Mouse (Mus musculus) heart, embryonic 15.5 days (tissue): ENCODE data around the gene Gm21964. TPM values are rescaled to one million over a fixed set of nuclear protein-coding genes. Genes with fewer than 3 reads are reported as not detected.

Experiments
- ATAC-seq: fragments of 200-750 bp; cut with Nextera tagmentation; replicated peaks from 2 replicates; pipeline ENCODE4 v1.8.0; 2017; ENCODE audit warnings: low read depth, moderate TSS enrichment; ENCODE audit not compliant: insufficient number of reproducible peaks, insufficient read depth, low FRiP score
- H3K27ac ChIP-seq: fragments of 300-500 bp; sonication (generic); 2 replicates; pipeline ENCODE4 v1.5.1; 2015; ENCODE audit warnings: mild to moderate bottlenecking, inconsistent platforms
- H3K27me3 ChIP-seq: fragments of 300-500 bp; sonication (generic); 2 replicates; pipeline ENCODE4 v1.6.1; 2015; ENCODE audit warnings: inconsistent platforms
- H3K36me3 ChIP-seq: fragments of 300-500 bp; sonication (generic); 2 replicates; pipeline ENCODE4 v1.6.1; 2015; ENCODE audit warnings: mild to moderate bottlenecking, inconsistent platforms
- H3K4me1 ChIP-seq: fragments of 300-500 bp; sonication (generic); replicated peaks from 2 replicates; pipeline ENCODE4 v1.6.1; 2015; ENCODE audit warnings: inconsistent platforms
- H3K4me2 ChIP-seq: fragments of 300-500 bp; sonication (generic); 2 replicates; pipeline ENCODE4 v1.6.1; 2015; ENCODE audit warnings: inconsistent platforms, mild to moderate bottlenecking, moderate library complexity
- H3K4me3 ChIP-seq: fragments of 300-500 bp; sonication (generic); 2 replicates; pipeline ENCODE4 v1.5.1; 2015; ENCODE audit warnings: mild to moderate bottlenecking, inconsistent platforms
- H3K9ac ChIP-seq: fragments of 300-500 bp; sonication (generic); 2 replicates; pipeline ENCODE4 v1.6.1; 2015; ENCODE audit warnings: mild to moderate bottlenecking, inconsistent platforms
- H3K9me3 ChIP-seq: fragments of 300-500 bp; sonication (generic); replicated peaks from 2 replicates; pipeline ENCODE4 v1.6.1; 2016; ENCODE audit warnings: inconsistent platforms
- WGBS: fragments of 180-500 bp; shearing (Covaris S2); methylation state at CpG from one replicate; pipeline ENCODE4 v1.1.7; 2015; ENCODE audit warnings: mixed read lengths; 5-methylcytosine and 5-hydroxymethylcytosine counted together
- polyA plus RNA-seq: library from polyadenylated mRNA; unstranded; fragments of >200 nt; fragmentation: Nextera tagmentation; extraction: Ambion mirVana; gene quantifications from 2 replicates; pipeline ENCODE4 v1.2.1, GENCODE M21; 2015

The Gm21964 gene
- polyA plus RNA-seq, 1 experiment from 2014 or later = not detected

- Histone ChIP-seq H3K4me3 (no peak overlapping the region), H3K4me1 (no peaks in the 10 kb centered on the region), H3K27me3 (no peaks in the 10 kb centered on the region), H3K4me2 (no peak overlapping the region), H3K36me3 (peaks cover 31% of the 10 kb centered on the region), H3K9me3 (peaks cover 10% of the 10 kb centered on the region; the same call in 1 of the 2 replicates), H3K27ac (no peak overlapping the region), H3K9ac (no peak overlapping the region)
- no peak for ATAC-seq
- WGBS = 42% methylated on average over 1 of the region's 1 CpGs
Measured at GRCm38 (mm10) chr8:110091869-110092268, 9.1 kb upstream of the Gm21964 start.

DNA sequence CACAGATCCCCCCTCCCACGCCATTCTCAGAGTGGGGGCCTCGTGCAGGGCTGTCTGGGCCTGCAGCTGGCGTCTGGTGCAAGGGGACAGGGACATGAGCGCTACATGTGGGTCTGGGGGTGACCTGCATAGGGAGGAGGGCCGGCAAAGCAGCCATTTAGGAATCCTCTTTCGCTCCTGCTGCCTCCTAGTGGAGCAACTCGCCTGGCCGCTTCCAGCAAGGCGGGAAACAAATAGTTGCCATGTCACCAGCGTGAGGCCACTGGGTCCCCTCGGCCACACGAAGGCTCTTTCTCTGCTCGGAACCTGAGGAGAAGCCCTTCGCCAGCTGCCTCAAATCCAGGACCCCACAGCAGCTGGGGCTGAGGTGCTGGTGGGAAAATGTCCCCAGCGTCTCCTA, 669 bp downstream of the Gm21964 start:
- ATAC-seq = no peak
- Histone ChIP-seq H3K9me3 (no peaks in the 10 kb centered on the region), H3K4me3 (no peak overlapping the region), H3K36me3 (no peaks in the 10 kb centered on the region), H3K4me2 (no peak overlapping the region), H3K9ac (no peak overlapping the region), H3K27ac (no peak overlapping the region), H3K27me3 (no peaks in the 10 kb centered on the region), H3K4me1 (no peaks in the 10 kb centered on the region)
- WGBS = 84% methylated on average over 15 of the region's 15 CpGs

GRCm38 (mm10) chr8:110102653-110103052, 1.6 kb downstream of the Gm21964 start, which contains the start of gene Gm17720:
Gene Gm17720 (minus strand): TSS chr8:110102753.
- Histone ChIP-seq H3K4me3 (no peak within 1 kb of the TSS), H3K9ac (no peak within 1 kb of the TSS), H3K27ac (no peak within 1 kb of the TSS), H3K4me2 (no peak within 1 kb of the TSS), H3K36me3 (no peaks in the 10 kb centered on the region), H3K9me3 (no peaks in the 10 kb centered on the region), H3K4me1 (no peaks in the 10 kb centered on the region), H3K27me3 (no peaks in the 10 kb centered on the region)
- no peak for ATAC-seq
- WGBS = 81% methylated on average over 3 of the region's 3 CpGs

DNA sequence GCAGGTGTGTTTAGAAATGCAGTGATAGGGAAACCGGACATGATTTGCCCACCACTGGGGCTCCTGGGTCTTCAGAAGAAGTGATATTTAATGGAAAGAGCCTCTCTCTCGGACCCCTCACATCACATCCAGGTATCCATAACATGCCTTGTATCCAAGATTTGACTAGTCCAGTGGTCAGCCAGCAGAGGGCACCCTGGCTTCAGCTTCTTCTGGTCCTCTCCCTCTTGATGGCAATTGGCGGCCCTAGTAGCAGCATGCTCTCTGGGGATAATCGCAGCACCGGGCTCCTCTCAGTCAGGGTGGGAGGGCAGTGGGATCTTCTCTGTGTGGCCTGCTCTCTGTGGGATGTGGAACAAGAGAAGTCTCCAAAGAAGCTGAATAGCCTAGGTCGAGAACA, 18.7 kb downstream of the Gm21964 start:
- H3K9me3 ChIP-seq = no peaks in the 10 kb centered on the region
- 41% methylated on average over 6 of the region's 6 CpGs for WGBS
- 0 out of 2 replicates have a peak, but pooled peaks cover 6% of the 10 kb centered on the region for H3K27me3 ChIP-seq
- no peak for ATAC-seq
- H3K27ac ChIP-seq = no peak overlapping the region
- H3K9ac ChIP-seq = no peak overlapping the region
- no peak overlapping the region for H3K4me2 ChIP-seq
- no peak overlapping the region for H3K4me3 ChIP-seq
- H3K4me1 ChIP-seq = no peaks in the 10 kb centered on the region
- H3K36me3 ChIP-seq = no peaks in the 10 kb centered on the region

GRCm38 (mm10) chr8:110130537-110130936, 29.5 kb downstream of the Gm21964 start:
- WGBS = 20% methylated on average over 13 of the region's 13 CpGs
- Histone ChIP-seq H3K36me3 (no peaks in the 10 kb centered on the region), H3K27me3 (peaks cover 5% of the 10 kb centered on the region; the same call in 1 of the 2 replicates), H3K4me3 (no peak overlapping the region), H3K9ac (no peak overlapping the region), H3K4me1 (no peaks in the 10 kb centered on the region), H3K9me3 (no peaks in the 10 kb centered on the region), H3K27ac (no peak overlapping the region), H3K4me2 (no peak overlapping the region)
- ATAC-seq = no peak

DNA sequence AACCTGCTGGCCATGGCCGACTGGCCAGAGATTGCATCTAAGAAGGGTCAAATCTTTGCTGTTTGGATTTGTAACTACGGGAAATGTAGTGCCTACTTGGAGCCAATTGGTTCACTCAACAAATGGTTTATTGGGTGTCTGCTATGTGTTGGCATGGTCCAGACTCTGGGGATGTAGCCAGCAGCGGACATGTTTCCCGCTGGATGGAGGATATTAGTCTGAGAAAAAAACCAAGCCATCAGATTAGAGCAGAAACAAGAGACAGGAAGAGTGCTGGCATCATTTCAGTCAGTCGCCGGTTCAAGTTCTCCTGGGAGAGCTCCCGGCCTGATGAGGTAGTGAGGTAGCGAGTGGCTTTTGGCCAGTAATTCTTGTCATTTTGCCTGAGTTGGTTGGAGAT, 33.2 kb downstream of the Gm21964 start:
- 84% methylated on average over 8 of the region's 8 CpGs for WGBS
- no peak overlapping the region for H3K4me2 ChIP-seq
- no peak overlapping the region for H3K27ac ChIP-seq
- no peaks in the 10 kb centered on the region for H3K9me3 ChIP-seq
- no peak overlapping the region for H3K9ac ChIP-seq
- H3K4me1 ChIP-seq = no peaks in the 10 kb centered on the region
- H3K4me3 ChIP-seq = no peak overlapping the region
- no peaks in the 10 kb centered on the region for H3K36me3 ChIP-seq
- no peak for ATAC-seq
- 0 out of 2 replicates have a peak, but pooled peaks cover 5% of the 10 kb centered on the region for H3K27me3 ChIP-seq

DNA sequence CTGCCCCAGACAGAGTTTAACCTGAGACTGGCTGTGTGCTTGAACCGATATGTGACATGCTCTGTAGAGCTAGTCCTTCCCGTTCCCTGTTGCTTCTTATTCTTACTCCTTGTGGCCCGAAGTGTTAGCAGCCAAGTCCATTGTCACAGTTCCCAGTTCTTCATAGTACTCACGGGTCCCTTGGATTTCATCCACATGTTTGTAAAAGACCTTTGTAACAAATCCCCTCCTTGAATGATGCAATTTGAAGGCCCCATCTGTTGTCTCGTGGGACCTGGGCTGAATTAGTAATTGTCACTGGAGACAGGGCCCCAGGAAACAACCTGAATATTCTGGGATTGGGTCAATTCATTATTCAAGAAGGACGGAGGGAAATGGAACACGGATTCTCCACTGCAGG, 34.5 kb downstream of the Gm21964 start:
- H3K4me3 ChIP-seq = no peak overlapping the region
- no peak overlapping the region for H3K4me2 ChIP-seq
- no peak for ATAC-seq
- WGBS = 67% methylated on average over 7 of the region's 7 CpGs
- H3K4me1 ChIP-seq = no peaks in the 10 kb centered on the region
- no peaks in the 10 kb centered on the region for H3K36me3 ChIP-seq
- no peak overlapping the region for H3K27ac ChIP-seq
- no peaks in the 10 kb centered on the region for H3K9me3 ChIP-seq
- H3K27me3 ChIP-seq = no peaks in the 10 kb centered on the region
- H3K9ac ChIP-seq = no peak overlapping the region

DNA sequence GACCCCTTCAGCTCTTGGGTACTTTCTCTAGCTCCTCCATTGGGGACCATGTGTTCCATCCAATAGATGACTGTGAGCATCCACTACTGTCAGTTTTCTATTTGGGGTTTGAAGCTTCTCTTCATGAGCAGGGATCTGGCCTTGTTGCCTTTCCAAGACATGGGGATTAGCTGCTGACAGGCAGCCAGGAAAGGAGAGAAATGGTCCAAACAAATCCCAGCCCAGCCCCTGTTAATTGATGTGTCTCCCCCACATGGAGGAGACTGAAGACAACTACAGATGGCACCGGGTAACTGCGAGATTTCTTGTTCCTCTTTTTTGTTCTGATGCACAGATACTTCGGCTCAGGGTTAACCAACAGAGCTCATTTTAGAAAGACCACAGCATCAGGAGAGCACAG, 39.1 kb downstream of the Gm21964 start:
- no peak overlapping the region for H3K4me2 ChIP-seq
- ATAC-seq = no peak
- 0 out of 2 replicates have a peak, but pooled peaks cover 3% of the 10 kb centered on the region for H3K27me3 ChIP-seq
- H3K9ac ChIP-seq = no peak overlapping the region
- no peak overlapping the region for H3K4me3 ChIP-seq
- 61% methylated on average over 3 of the region's 3 CpGs for WGBS
- H3K9me3 ChIP-seq = no peaks in the 10 kb centered on the region
- no peak overlapping the region for H3K27ac ChIP-seq
- H3K36me3 ChIP-seq = no peaks in the 10 kb centered on the region
- H3K4me1 ChIP-seq = no peaks in the 10 kb centered on the region

- no peak for ATAC-seq
- no peaks in the 10 kb centered on the region for H3K4me1 ChIP-seq
- no peak overlapping the region for H3K9ac ChIP-seq
- no peak overlapping the region for H3K27ac ChIP-seq
- H3K4me3 ChIP-seq = no peak overlapping the region
- H3K9me3 ChIP-seq = no peaks in the 10 kb centered on the region
- no peak overlapping the region for H3K4me2 ChIP-seq
- 62% methylated on average over 4 of the region's 4 CpGs for whole genome bisulfite sequencing
- no peaks in the 10 kb centered on the region for H3K36me3 ChIP-seq
- 0 out of 2 replicates have a peak, but pooled peaks cover 3% of the 10 kb centered on the region for H3K27me3 ChIP-seq
Measured at GRCm38 (mm10) chr8:110140770-110141169, 39.8 kb downstream of the Gm21964 start.

DNA sequence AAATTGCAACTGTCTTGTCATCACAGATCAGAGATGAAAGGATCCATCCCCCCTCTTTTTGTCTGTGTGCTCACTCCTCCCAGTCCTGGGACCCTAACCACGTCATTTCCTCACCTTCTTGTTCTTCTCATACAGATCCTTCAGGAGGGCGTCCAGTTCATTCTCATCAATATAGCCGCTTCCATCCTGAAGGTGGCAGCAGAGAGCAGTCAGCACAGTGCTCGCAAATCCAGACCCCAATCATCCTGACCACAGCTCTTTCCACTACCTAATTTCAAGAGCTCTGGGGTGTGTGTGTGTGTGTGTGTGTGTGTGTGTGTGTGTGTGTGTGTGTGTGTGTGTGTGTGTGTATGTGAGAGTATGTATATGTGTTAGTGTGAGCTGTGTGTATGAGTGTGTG, 44.5 kb downstream of the Gm21964 start:
- H3K9me3 ChIP-seq = no peaks in the 10 kb centered on the region
- no peak overlapping the region for H3K9ac ChIP-seq
- no peak for ATAC-seq
- H3K27me3 ChIP-seq = 0 out of 2 replicates have a peak, but pooled peaks cover 3% of the 10 kb centered on the region
- no peak overlapping the region for H3K4me3 ChIP-seq
- H3K4me2 ChIP-seq = no peak overlapping the region
- no peak overlapping the region for H3K27ac ChIP-seq
- no peaks in the 10 kb centered on the region for H3K36me3 ChIP-seq
- peaks cover 5% of the 10 kb centered on the region for H3K4me1 ChIP-seq
- WGBS = 0% methylated on average over 4 of the region's 4 CpGs

DNA sequence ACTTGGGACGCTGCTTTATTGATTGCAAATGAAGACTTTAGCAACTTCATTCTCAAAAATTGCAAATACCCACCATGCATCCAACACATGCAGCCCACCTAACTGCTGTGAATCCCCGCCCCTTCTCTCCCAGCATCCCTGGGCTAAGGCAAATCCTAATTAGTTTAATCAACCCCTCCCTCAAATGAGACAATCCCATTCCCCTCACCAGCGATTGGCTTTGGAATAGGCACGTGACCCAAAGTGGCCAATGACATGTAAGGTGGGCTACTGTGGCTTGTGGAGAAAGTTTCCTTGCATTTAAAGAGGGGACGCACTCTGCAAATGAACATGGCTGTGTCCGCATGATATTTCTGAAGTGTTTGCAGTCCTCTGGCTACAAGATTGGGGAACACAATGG, 51.9 kb downstream of the Gm21964 start:
- 60% methylated on average over 6 of the region's 6 CpGs for WGBS
- Histone ChIP-seq H3K27me3 (no peaks in the 10 kb centered on the region), H3K27ac (no peak overlapping the region), H3K4me1 (no peaks in the 10 kb centered on the region), H3K9me3 (no peaks in the 10 kb centered on the region), H3K4me2 (no peak overlapping the region), H3K4me3 (no peak overlapping the region), H3K36me3 (no peaks in the 10 kb centered on the region), H3K9ac (no peak overlapping the region)
- ATAC-seq = no peak
